ENCODE assay signal across 18 mouse cellular contexts in the genomic region with DNA sequence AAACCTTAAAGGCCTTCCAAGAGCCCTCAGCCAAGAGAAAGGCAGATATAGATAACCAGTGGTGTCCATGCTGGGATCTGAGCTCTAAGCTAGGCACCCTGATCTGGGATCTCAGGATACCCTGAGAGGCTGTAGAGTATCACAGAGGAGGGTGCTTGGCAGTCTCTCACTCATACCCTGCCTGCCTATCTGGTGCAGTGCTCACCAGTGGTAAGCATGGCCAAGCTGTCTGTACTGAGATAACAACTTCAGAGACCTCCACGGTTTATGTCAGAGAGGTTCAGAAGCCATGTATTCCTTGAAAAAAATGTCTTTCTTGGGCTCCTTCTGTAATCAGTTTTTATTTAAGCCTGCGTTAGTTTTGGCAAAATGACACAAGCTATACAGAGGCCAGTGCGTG. TPM values are rescaled to one million over a fixed set of nuclear protein-coding genes. Genes with fewer than 3 reads are reported as not detected.
DNase-seq lines count a peak whose midpoint lies in the region; ATAC-seq lines count a peak whose summit lies in the region.
"Had no signal": no experiment of that assay in that cellular context is flagged by ENCODE, and none has a peak within 500 bp of the region (broad histone marks: within the 10 kb centered on the region; RNA-seq: fewer than 3 reads in every experiment).

No protein-coding gene starts in this region.

- peak overlapping the region; percentile 54 for H3K4me2 ChIP-seq in liver, embryonic 15.5 days
- no peak overlapping the region for H3K4me2 ChIP-seq in heart, embryonic 12.5 days
- H3K4me2 ChIP-seq: hindbrain, embryonic 15.5 days; limb, embryonic 15.5 days; midbrain, embryonic 12.5 days had no signal

- WGBS in liver, embryonic 15.5 days (ENCODE audit: insufficient replicate concordance): 21% methylated on average over 3 of the region's 3 CpGs
- 61% methylated on average over 3 of the region's 3 CpGs for WGBS in heart, embryonic 12.5 days

- H3K9me3 ChIP-seq in liver, embryonic 15.5 days (replicated peaks): no peaks in the 10 kb centered on the region
- H3K9me3 ChIP-seq in heart, embryonic 12.5 days (replicated peaks): no peaks in the 10 kb centered on the region
- H3K9me3 ChIP-seq: hindbrain, embryonic 15.5 days; limb, embryonic 15.5 days; midbrain, embryonic 12.5 days had no signal

- H3K4me1 ChIP-seq in liver, embryonic 15.5 days (replicated peaks): peaks cover 82% of the 10 kb centered on the region
- H3K4me1 ChIP-seq in heart, embryonic 12.5 days (replicated peaks): no peaks in the 10 kb centered on the region

- DNase-seq in spleen, adult 12 weeks (ENCODE audit: low spot score): peak; percentile 48
- DNase-seq in spleen, postnatal 14 days (ENCODE audit: low spot score in 2 of 2): no peak
- DNase-seq in Muller cell, postnatal 12 days (ENCODE audit: inconsistent ontology term): no peak
- no peak for DNase-seq in adrenal gland, adult 18-20 months (ENCODE audit: low spot score in 2 of 2)
- DNase-seq: adrenal gland, postnatal 25 days; heart, adult 2 months; heart, postnatal 14 days; lung, postnatal 14 days; right cerebral cortex, postnatal 25 days had no signal

- H3K27ac ChIP-seq in liver, embryonic 15.5 days (replicated peaks): peak overlapping the region; percentile 89
- no peak overlapping the region for H3K27ac ChIP-seq in heart, embryonic 12.5 days (ENCODE audit: poor library complexity, severe bottlenecking)
- H3K27ac ChIP-seq: heart, adult 2 months; hindbrain, embryonic 15.5 days; limb, embryonic 15.5 days; midbrain, embryonic 12.5 days had no signal

- ATAC-seq in erythroblast, adult 5-6 weeks (replicated peaks; ENCODE audit: low FRiP score, poor library complexity, severe bottlenecking): peak; percentile 89
- ATAC-seq in liver, embryonic 15.5 days (ENCODE audit: insufficient read depth): peak; percentile 99
- no peak for ATAC-seq in heart, embryonic 12.5 days (ENCODE audit: insufficient number of reproducible peaks, low FRiP score)
- ATAC-seq: CD4-positive, CD25-positive, alpha-beta regulatory T cell, adult 4 months had no signal

- H3K9ac ChIP-seq in liver, embryonic 15.5 days: peak overlapping the region; percentile 47
- no peak overlapping the region for H3K9ac ChIP-seq in heart, embryonic 12.5 days
- H3K9ac ChIP-seq: forebrain, postnatal 0 days; hindbrain, embryonic 15.5 days; limb, embryonic 15.5 days; midbrain, embryonic 12.5 days had no signal

- peaks cover 72% of the 10 kb centered on the region for H3K36me3 ChIP-seq in liver, embryonic 15.5 days (replicated peaks)
- H3K36me3 ChIP-seq in heart, embryonic 12.5 days: no peaks in the 10 kb centered on the region
- H3K36me3 ChIP-seq: hindbrain, embryonic 15.5 days; limb, embryonic 15.5 days; midbrain, embryonic 12.5 days had no signal

- H3K27me3 ChIP-seq in liver, embryonic 15.5 days: no peaks in the 10 kb centered on the region
- H3K27me3 ChIP-seq in heart, embryonic 12.5 days (replicated peaks): no peaks in the 10 kb centered on the region; the same call in 1 of the 2 replicates
- H3K27me3 ChIP-seq: hindbrain, embryonic 15.5 days; limb, embryonic 15.5 days; midbrain, embryonic 12.5 days had no signal

- H3K4me3 ChIP-seq in liver, embryonic 15.5 days (replicated peaks): peak overlapping the region; percentile 14; the same call in 1 of the 2 replicates
- no peak overlapping the region for H3K4me3 ChIP-seq in heart, embryonic 12.5 days
- H3K4me3 ChIP-seq: heart, adult 2 months; hindbrain, embryonic 15.5 days; limb, embryonic 15.5 days; midbrain, embryonic 12.5 days had no signal

RNA-seq across cellular contexts. Expression of a gene that starts 16.8 kb away (rescaled TPM):
- total RNA-seq in erythroblast, adult 5-6 weeks (2015; ENCODE audit: low replicate concordance): 29.8 and 41.2 TPM in 2 replicates
- 44.1 and 78.5 TPM in 2 replicates for total RNA-seq in erythroblast, adult 5-6 weeks (2017; ENCODE audit: low replicate concordance)
- 69.7 and 71.6 TPM in 2 replicates for polyA plus RNA-seq in liver, embryonic 15.5 days (2015; fragmentation: Nextera tagmentation; extraction: Ambion mirVana)
- polyA plus RNA-seq in heart, embryonic 12.5 days (2016; fragmentation: Nextera tagmentation; extraction: Ambion mirVana): 9.2 and 9.7 TPM in 2 replicates
- 100 to 1,000 TPM; 197 to 247 TPM for total RNA-seq in adrenal gland, adult 18-20 months (2021)
- total RNA-seq: MEL had no signal
